15 mouse cellular contexts compared by ENCODE assay signal in genomic region chr4:124254446-124255182, GRCm38 (mm10).
DNase-seq lines count a peak whose midpoint lies in the region; ATAC-seq lines count a peak whose summit lies in the region.
"Had no signal": no experiment of that assay in that cellular context is flagged by ENCODE, and none has a peak within 500 bp of the region (broad histone marks: within the 10 kb centered on the region; RNA-seq: fewer than 3 reads in every experiment).

No protein-coding gene starts in this region.

- no peaks in the 10 kb centered on the region for H3K9me3 ChIP-seq in embryonic facial prominence, embryonic 14.5 days (ENCODE audit: control insufficient read depth, low read length)
- no peaks in the 10 kb centered on the region for H3K9me3 ChIP-seq in hindbrain, embryonic 14.5 days (ENCODE audit: control insufficient read depth, low read length)
- H3K9me3 ChIP-seq in neural tube, embryonic 12.5 days, result no peaks in the 10 kb centered on the region
- H3K9me3 ChIP-seq: G1E had no signal

- H3K36me3 ChIP-seq in embryonic facial prominence, embryonic 14.5 days (ENCODE audit: control insufficient read depth, insufficient read depth, low read length), result no peaks in the 10 kb centered on the region
- no peaks in the 10 kb centered on the region for H3K36me3 ChIP-seq in hindbrain, embryonic 14.5 days (replicated peaks; ENCODE audit: control insufficient read depth, insufficient read depth)
- H3K36me3 ChIP-seq in neural tube, embryonic 12.5 days, result no peaks in the 10 kb centered on the region
- H3K36me3 ChIP-seq: G1E had no signal

- peaks cover 5% of the 10 kb centered on the region; the same call in 1 of the 2 replicates for H3K4me1 ChIP-seq in embryonic facial prominence, embryonic 14.5 days (ENCODE audit: control insufficient read depth, insufficient read depth, low read length)
- peaks cover 26% of the 10 kb centered on the region for H3K4me1 ChIP-seq in hindbrain, embryonic 14.5 days (replicated peaks; ENCODE audit: control insufficient read depth, insufficient read depth, low read length)
- peaks cover 18% of the 10 kb centered on the region for H3K4me1 ChIP-seq in neural tube, embryonic 12.5 days

- H3K4me2 ChIP-seq in embryonic facial prominence, embryonic 14.5 days (ENCODE audit: low read depth, low read length), result peak overlapping the region; percentile 31
- peak overlapping the region; percentile 31 for H3K4me2 ChIP-seq in hindbrain, embryonic 14.5 days (replicated peaks)
- peak overlapping the region; percentile 33 for H3K4me2 ChIP-seq in neural tube, embryonic 12.5 days (replicated peaks)

- H3K27me3 ChIP-seq in embryonic facial prominence, embryonic 14.5 days (replicated peaks; ENCODE audit: control insufficient read depth, insufficient read depth, low read length), result peaks cover 5% of the 10 kb centered on the region
- peaks cover 6% of the 10 kb centered on the region; the same call in 1 of the 2 replicates for H3K27me3 ChIP-seq in hindbrain, embryonic 14.5 days (ENCODE audit: control insufficient read depth, insufficient read depth, low read length)
- peaks cover 12% of the 10 kb centered on the region; the same call in 1 of the 2 replicates for H3K27me3 ChIP-seq in neural tube, embryonic 12.5 days (replicated peaks)

- no peak overlapping the region for H3K4me3 ChIP-seq in embryonic facial prominence, embryonic 14.5 days (ENCODE audit: low read depth, low read length)
- no peak overlapping the region for H3K4me3 ChIP-seq in hindbrain, embryonic 14.5 days (replicated peaks; ENCODE audit: low read length)
- no peak overlapping the region for H3K4me3 ChIP-seq in neural tube, embryonic 12.5 days
- H3K4me3 ChIP-seq: gastrocnemius, adult 2 months had no signal

- no peak overlapping the region for H3K27ac ChIP-seq in embryonic facial prominence, embryonic 14.5 days (replicated peaks; ENCODE audit: low read depth, low read length)
- H3K27ac ChIP-seq in hindbrain, embryonic 14.5 days, result no peak overlapping the region
- H3K27ac ChIP-seq in neural tube, embryonic 12.5 days, result no peak overlapping the region
- H3K27ac ChIP-seq: gastrocnemius, adult 2 months; stomach, postnatal 0 days had no signal

- no peak overlapping the region; the same call in 1 of the 2 replicates for H3K9ac ChIP-seq in embryonic facial prominence, embryonic 14.5 days (ENCODE audit: low read depth, low read length)
- H3K9ac ChIP-seq in hindbrain, embryonic 14.5 days, result 0 out of 2 replicates have a peak overlapping the region, but pooled peaks have one; percentile 8
- no peak overlapping the region for H3K9ac ChIP-seq in neural tube, embryonic 12.5 days

- WGBS in embryonic facial prominence, embryonic 14.5 days, result 27% methylated on average over 22 of the region's 22 CpGs
- 14% methylated on average over 22 of the region's 22 CpGs for WGBS in hindbrain, embryonic 14.5 days
- WGBS in neural tube, embryonic 12.5 days, result 33% methylated on average over 22 of the region's 22 CpGs

- DNase-seq in embryo, embryonic 10 days (ENCODE audit: low spot score), result peak; percentile 22
- DNase-seq in embryo, embryonic 9.5 days (ENCODE audit: extremely low spot score), result no peak
- DNase-seq in embryonic facial prominence, embryonic 14.5 days (ENCODE audit: low spot score), result peak; percentile 36
- no peak for DNase-seq in hindbrain, embryonic 14.5 days (ENCODE audit: low spot score)
- no peak for DNase-seq in adrenal gland, postnatal 10 days
- DNase-seq in adrenal gland, postnatal 36 days, result no peak
- DNase-seq in testis, postnatal 14 days (ENCODE audit: low spot score), result no peak
- DNase-seq: cerebellum, adult 11 months; gastrocnemius, adult 2 months; kidney, adult 2 months; liver had no signal

- ATAC-seq in embryonic facial prominence, embryonic 14.5 days (ENCODE audit: low read depth), result 0 out of 2 replicates have a peak, but pooled peaks have one; percentile 33
- no peak; the same call in 1 of the 2 replicates for ATAC-seq in hindbrain, embryonic 14.5 days (ENCODE audit: low FRiP score)
- ATAC-seq in neural tube, embryonic 12.5 days (ENCODE audit: low FRiP score, low read depth), result peak; percentile 53
- ATAC-seq: lung, postnatal 0 days had no signal

Comparison
In these comparisons a context has a peak if more than half of its experiments do, and no peak if none do; other contexts are left out.
1. DNase-seq: peak in embryo, embryonic 10 days (single experiment) and embryonic facial prominence, embryonic 14.5 days (single experiment); none in embryo, embryonic 9.5 days (single experiment), hindbrain, embryonic 14.5 days (single experiment), adrenal gland, postnatal 10 days (single experiment), adrenal gland, postnatal 36 days (0 of 2) and testis, postnatal 14 days (single experiment).
2. Peak in every context shown above with its lines, with median percentiles within 50 percentile points of each other: H3K4me2 ChIP-seq.